Mouse (Mus musculus): ENCODE measurements around the gene Ephb2. TPM values are rescaled to one million over a fixed set of nuclear protein-coding genes. Genes with fewer than 3 reads are reported as not detected.

Gene Ephb2
- polyA plus RNA-seq, 1 experiment: 21.7 TPM

DNA sequence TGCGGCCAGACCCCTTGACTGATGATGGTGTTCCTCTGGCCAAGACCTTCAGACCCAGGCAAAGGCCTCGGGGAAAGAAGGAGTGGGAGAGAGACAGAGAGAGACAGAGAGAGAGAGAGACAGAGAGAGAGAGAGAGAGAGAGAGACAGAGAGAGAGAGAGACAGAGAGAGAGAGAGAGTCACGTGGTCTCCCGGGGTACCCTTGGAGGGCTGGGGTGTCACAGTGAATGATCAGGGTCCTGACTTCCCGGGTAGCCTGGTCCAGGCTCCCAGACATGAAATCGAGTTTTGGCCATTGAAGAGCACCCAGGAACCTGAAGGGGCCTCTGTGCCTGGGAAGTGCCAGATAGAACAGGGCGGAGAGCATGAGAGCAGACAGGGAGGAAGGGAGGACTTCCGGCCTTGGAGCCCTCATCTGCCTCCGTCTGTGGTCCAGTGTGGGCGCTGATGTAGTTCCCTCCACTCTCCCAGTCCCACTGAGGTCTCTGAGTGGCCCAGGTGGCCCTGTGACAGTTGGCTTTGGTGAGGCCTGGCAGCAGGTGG is 182.0 kb downstream of the Ephb2 start:
- no peaks in the 10 kb centered on the region for H3K36me3 ChIP-seq (ENCODE audit: control insufficient read depth, insufficient read depth)
- no peak overlapping the region for H3K4me2 ChIP-seq (ENCODE audit: low read depth)
- H3K79me2 ChIP-seq (ENCODE audit: control insufficient read depth, insufficient read depth): no peaks in the 10 kb centered on the region
- H3ac ChIP-seq (ENCODE audit: control insufficient read depth, insufficient read length): no peak overlapping the region
- H3K27me3 ChIP-seq (ENCODE audit: control insufficient read depth, insufficient read depth, insufficient read length): no peaks in the 10 kb centered on the region
- no peak overlapping the region for H3K4me3 ChIP-seq
- TF ChIP-seq E2F4 (IDR thresholded peaks at IDR 0.05; ENCODE audit: insufficient read depth) (no peak), TCF12 (IDR thresholded peaks at IDR 0.05; ENCODE audit: insufficient read depth, poor library complexity, severe bottlenecking) (no peak)

DNA sequence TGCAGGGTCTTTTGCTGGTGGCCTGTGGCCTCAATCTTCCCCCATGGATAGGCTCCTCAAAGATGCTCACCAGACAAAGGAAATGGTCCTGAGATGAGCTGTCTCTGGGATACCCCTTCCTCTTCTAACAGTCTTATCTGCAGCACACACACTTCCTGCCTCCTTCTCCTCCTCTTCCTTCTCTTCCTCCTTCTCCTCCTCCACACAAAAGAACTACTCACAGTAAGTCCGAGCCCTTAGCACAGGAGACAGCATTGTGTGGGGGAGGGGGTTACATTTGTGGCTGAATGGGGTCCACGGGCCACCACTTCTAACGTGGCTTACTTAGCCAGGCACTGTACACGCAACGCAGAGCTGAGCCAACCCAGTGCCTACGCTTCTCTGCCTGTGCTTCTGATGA is 182.8 kb downstream of the Ephb2 start:
- no peak overlapping the region for H3ac ChIP-seq (ENCODE audit: control insufficient read depth, insufficient read length)
- H3K36me3 ChIP-seq (ENCODE audit: control insufficient read depth, insufficient read depth): no peaks in the 10 kb centered on the region
- H3K4me3 ChIP-seq: no peak overlapping the region
- H3K27me3 ChIP-seq (ENCODE audit: control insufficient read depth, insufficient read depth, insufficient read length): no peaks in the 10 kb centered on the region
- no peaks in the 10 kb centered on the region for H3K79me2 ChIP-seq (ENCODE audit: control insufficient read depth, insufficient read depth)
- no peak for TF ChIP-seq MYOG (IDR thresholded peaks at IDR 0.05; ENCODE audit: control insufficient read depth in 1 of 3, insufficient read depth in 1 of 3, insufficient read length in 2 of 3, low read depth in 2 of 3)
- no peak for TF ChIP-seq SRF (IDR thresholded peaks at IDR 0.05; ENCODE audit: control insufficient read depth, insufficient read length, low read depth)
- TF ChIP-seq REST (IDR thresholded peaks at IDR 0.05; ENCODE audit: insufficient read depth, insufficient read length): no peak
- no peak for TF ChIP-seq TCF3 (IDR thresholded peaks at IDR 0.05; ENCODE audit: insufficient read length, low read depth)
- no peak for TF ChIP-seq USF1 (IDR thresholded peaks at IDR 0.05; ENCODE audit: low read depth)
- TF ChIP-seq TCF12 (IDR thresholded peaks at IDR 0.05; ENCODE audit: insufficient read depth, poor library complexity, severe bottlenecking): no peak
- no peak for TF ChIP-seq MAX (IDR thresholded peaks at IDR 0.05; ENCODE audit: low read depth)
- TF ChIP-seq POLR2A (IDR thresholded peaks at IDR 0.05; ENCODE audit: insufficient read length, low read depth): no peak
- TF ChIP-seq CEBPB (IDR thresholded peaks at IDR 0.05; ENCODE audit: insufficient read depth, poor library complexity, severe bottlenecking): no peak
- no peak for TF ChIP-seq E2F4 (IDR thresholded peaks at IDR 0.05; ENCODE audit: insufficient read depth)
- TF ChIP-seq POLR2AphosphoS2 (IDR thresholded peaks at IDR 0.05; ENCODE audit: insufficient read length, low read depth): no peak
- TF ChIP-seq MYOD1 (IDR thresholded peaks at IDR 0.05; ENCODE audit: control insufficient read depth in 1 of 3, insufficient read length in 2 of 3, low read depth in 2 of 3): no peak
- H3K4me2 ChIP-seq (ENCODE audit: low read depth): no peak overlapping the region

DNA sequence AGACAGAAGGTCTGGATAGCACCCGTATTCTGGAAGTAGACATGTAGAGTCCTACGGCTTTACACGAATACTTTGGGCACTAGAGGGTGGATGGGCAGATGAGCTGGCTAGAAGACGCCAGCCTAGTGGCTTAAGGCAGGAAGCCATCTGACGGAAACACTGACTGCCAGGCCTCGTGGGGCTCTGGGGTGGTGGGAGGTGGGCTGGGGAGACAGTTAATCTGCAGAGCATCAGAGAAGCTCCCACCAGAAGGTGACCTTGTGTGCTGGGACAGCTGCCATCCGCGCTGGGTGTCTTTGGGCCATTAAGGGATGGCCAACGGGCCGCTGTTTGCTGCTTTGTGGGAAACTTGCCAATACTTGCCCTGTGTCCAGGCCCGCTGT is 183.3 kb downstream of the Ephb2 start:
- H3ac ChIP-seq (ENCODE audit: control insufficient read depth, insufficient read length): no peak overlapping the region
- TF ChIP-seq MYOD1 (IDR thresholded peaks at IDR 0.05; ENCODE audit: control insufficient read depth in 1 of 3, insufficient read length in 2 of 3, low read depth in 2 of 3) (no peak), POLR2A (IDR thresholded peaks at IDR 0.05; ENCODE audit: insufficient read length, low read depth) (no peak), POLR2AphosphoS2 (IDR thresholded peaks at IDR 0.05; ENCODE audit: insufficient read length, low read depth) (no peak), REST (IDR thresholded peaks at IDR 0.05; ENCODE audit: insufficient read depth, insufficient read length) (no peak), CEBPB (IDR thresholded peaks at IDR 0.05; ENCODE audit: insufficient read depth, poor library complexity, severe bottlenecking) (no peak), MYOG (IDR thresholded peaks at IDR 0.05; ENCODE audit: control insufficient read depth in 1 of 3, insufficient read depth in 1 of 3, insufficient read length in 2 of 3, low read depth in 2 of 3) (no peak), TCF12 (IDR thresholded peaks at IDR 0.05; ENCODE audit: insufficient read depth, poor library complexity, severe bottlenecking) (no peak), SRF (IDR thresholded peaks at IDR 0.05; ENCODE audit: control insufficient read depth, insufficient read length, low read depth) (no peak), E2F4 (IDR thresholded peaks at IDR 0.05; ENCODE audit: insufficient read depth) (no peak), USF1 (IDR thresholded peaks at IDR 0.05; ENCODE audit: low read depth) (no peak), TCF3 (IDR thresholded peaks at IDR 0.05; ENCODE audit: insufficient read length, low read depth) (no peak), MAX (IDR thresholded peaks at IDR 0.05; ENCODE audit: low read depth) (no peak)
- H3K4me2 ChIP-seq (ENCODE audit: low read depth): no peak overlapping the region
- H3K27me3 ChIP-seq (ENCODE audit: control insufficient read depth, insufficient read depth, insufficient read length): no peaks in the 10 kb centered on the region
- no peaks in the 10 kb centered on the region for H3K36me3 ChIP-seq (ENCODE audit: control insufficient read depth, insufficient read depth)
- H3K79me2 ChIP-seq (ENCODE audit: control insufficient read depth, insufficient read depth): no peaks in the 10 kb centered on the region
- no peak overlapping the region for H3K4me3 ChIP-seq

DNA sequence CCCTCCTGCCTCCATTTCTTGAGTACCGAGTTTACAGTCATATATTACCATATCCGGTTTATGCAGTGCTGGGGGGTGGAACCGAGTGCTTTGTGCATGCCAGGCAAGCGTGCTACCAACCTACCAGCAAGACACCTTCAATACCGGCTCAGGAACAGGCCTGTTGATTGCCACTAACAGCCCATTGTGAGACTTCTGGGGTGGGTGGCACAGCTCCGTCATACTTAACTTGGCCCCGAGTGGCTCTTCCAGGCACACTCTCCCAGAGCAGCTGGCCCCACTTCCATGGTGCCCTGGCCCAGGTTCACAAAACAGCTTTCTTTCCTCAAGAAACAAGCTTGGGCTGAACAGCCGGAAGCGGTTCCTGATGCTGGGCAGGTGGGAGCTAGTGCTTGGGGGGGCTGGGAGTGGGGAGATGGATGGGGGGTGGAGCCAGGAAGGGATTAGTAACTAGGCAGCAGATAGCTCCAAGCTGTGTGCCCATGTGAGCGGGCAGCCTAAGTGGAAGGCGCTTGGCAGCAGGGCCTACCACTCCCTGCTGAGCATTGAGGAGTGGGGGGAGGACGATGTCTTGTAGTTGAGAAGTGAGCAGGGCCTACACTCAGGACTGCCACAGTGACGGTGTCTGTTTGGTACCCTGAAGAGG is 183.8 kb downstream of the Ephb2 start:
- Histone ChIP-seq H3K36me3 (ENCODE audit: control insufficient read depth, insufficient read depth) (no peaks in the 10 kb centered on the region), H3ac (ENCODE audit: control insufficient read depth, insufficient read length) (no peak overlapping the region), H3K27me3 (ENCODE audit: control insufficient read depth, insufficient read depth, insufficient read length) (no peaks in the 10 kb centered on the region), H3K4me2 (ENCODE audit: low read depth) (peak overlapping the region; percentile 95), H3K4me3 (no peak overlapping the region), H3K79me2 (ENCODE audit: control insufficient read depth, insufficient read depth) (no peaks in the 10 kb centered on the region)
- TF ChIP-seq POLR2AphosphoS2 (IDR thresholded peaks at IDR 0.05; ENCODE audit: insufficient read length, low read depth) (no peak), MAX (IDR thresholded peaks at IDR 0.05; ENCODE audit: low read depth) (no peak), TCF12 (IDR thresholded peaks at IDR 0.05; ENCODE audit: insufficient read depth, poor library complexity, severe bottlenecking) (no peak), CEBPB (IDR thresholded peaks at IDR 0.05; ENCODE audit: insufficient read depth, poor library complexity, severe bottlenecking) (no peak), USF1 (IDR thresholded peaks at IDR 0.05; ENCODE audit: low read depth) (no peak), REST (IDR thresholded peaks at IDR 0.05; ENCODE audit: insufficient read depth, insufficient read length) (no peak), MYOG (IDR thresholded peaks at IDR 0.05; ENCODE audit: control insufficient read depth in 1 of 3, insufficient read depth in 1 of 3, insufficient read length in 2 of 3, low read depth in 2 of 3) (no peak)

DNA sequence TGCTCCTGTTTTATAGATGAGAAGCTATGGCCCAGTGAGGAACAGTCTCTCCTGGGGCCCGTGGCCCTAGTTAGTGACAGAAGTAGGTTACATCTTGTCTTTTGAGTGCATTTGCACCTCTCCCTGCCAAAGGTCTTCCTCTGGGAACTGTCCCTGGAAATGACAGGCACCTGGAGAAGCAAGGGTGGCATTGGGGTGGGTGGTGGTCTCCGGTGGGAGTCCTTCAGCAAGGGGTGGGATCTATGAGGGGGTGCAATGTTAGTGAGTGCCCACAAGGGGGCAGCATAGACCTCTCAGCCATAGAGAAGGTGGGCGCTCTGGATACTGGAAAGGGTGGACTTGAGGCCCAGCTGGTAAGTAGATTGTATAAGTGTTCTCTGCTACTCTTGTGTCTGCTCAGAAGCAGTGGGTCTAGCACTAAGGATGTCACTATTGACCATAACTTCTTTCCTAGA is 184.4 kb downstream of the Ephb2 start:
- Histone ChIP-seq H3K4me2 (ENCODE audit: low read depth) (peak overlapping the region; percentile 95), H3K27me3 (ENCODE audit: control insufficient read depth, insufficient read depth, insufficient read length) (no peaks in the 10 kb centered on the region), H3K36me3 (ENCODE audit: control insufficient read depth, insufficient read depth) (no peaks in the 10 kb centered on the region), H3ac (ENCODE audit: control insufficient read depth, insufficient read length) (no peak overlapping the region), H3K4me3 (no peak overlapping the region), H3K79me2 (ENCODE audit: control insufficient read depth, insufficient read depth) (no peaks in the 10 kb centered on the region)
- TF ChIP-seq MYOG (IDR thresholded peaks at IDR 0.05; ENCODE audit: control insufficient read depth in 1 of 3, insufficient read depth in 1 of 3, insufficient read length in 2 of 3, low read depth in 2 of 3) (no peak), TCF3 (IDR thresholded peaks at IDR 0.05; ENCODE audit: insufficient read length, low read depth) (no peak), CEBPB (IDR thresholded peaks at IDR 0.05; ENCODE audit: insufficient read depth, poor library complexity, severe bottlenecking) (no peak), POLR2AphosphoS2 (IDR thresholded peaks at IDR 0.05; ENCODE audit: insufficient read length, low read depth) (no peak), POLR2A (IDR thresholded peaks at IDR 0.05; ENCODE audit: insufficient read length, low read depth) (no peak), MYOD1 (IDR thresholded peaks at IDR 0.05; ENCODE audit: control insufficient read depth in 1 of 3, insufficient read length in 2 of 3, low read depth in 2 of 3) (no peak), E2F4 (IDR thresholded peaks at IDR 0.05; ENCODE audit: insufficient read depth) (no peak), SRF (IDR thresholded peaks at IDR 0.05; ENCODE audit: control insufficient read depth, insufficient read length, low read depth) (no peak), USF1 (IDR thresholded peaks at IDR 0.05; ENCODE audit: low read depth) (no peak), MAX (IDR thresholded peaks at IDR 0.05; ENCODE audit: low read depth) (no peak), TCF12 (IDR thresholded peaks at IDR 0.05; ENCODE audit: insufficient read depth, poor library complexity, severe bottlenecking) (no peak)

All from myocyte (in vitro differentiated cells).